ENCODE assay signal across 8 mouse cellular contexts in the genomic region with DNA sequence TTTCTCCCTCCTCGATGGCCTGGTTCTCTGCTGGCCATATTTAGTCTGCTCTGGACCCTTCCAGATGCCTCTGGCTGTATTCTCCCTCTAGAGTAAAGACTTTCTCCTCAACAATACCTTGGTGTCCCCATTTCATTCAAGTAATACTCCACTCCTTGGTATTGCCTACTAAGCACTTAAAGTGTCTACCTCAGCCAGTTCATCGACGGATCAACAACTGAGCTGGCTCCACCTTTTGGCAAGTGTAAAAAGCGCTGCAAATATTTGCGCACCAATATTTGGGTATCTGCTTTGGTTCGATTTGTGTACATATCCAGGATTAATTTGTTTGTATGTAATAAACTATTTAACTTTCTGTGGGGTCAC. TPM values are rescaled to one million over a fixed set of nuclear protein-coding genes. Genes with fewer than 3 reads are reported as not detected.
DNase-seq lines count a peak whose midpoint lies in the region; ATAC-seq and TF ChIP-seq lines count a peak whose summit lies in the region.

No protein-coding gene starts in this region.

- no peaks in the 10 kb centered on the region for H3K36me3 ChIP-seq in liver, embryonic 12.5 days
- H3K36me3 ChIP-seq in stomach, postnatal 0 days (ENCODE audit: control insufficient read depth, insufficient read depth, low read length), result no peaks in the 10 kb centered on the region

- peaks cover 45% of the 10 kb centered on the region for H3K4me1 ChIP-seq in liver, embryonic 12.5 days
- 0 out of 2 replicates have a peak, but pooled peaks cover 3% of the 10 kb centered on the region for H3K4me1 ChIP-seq in stomach, postnatal 0 days (replicated peaks; ENCODE audit: control insufficient read depth, insufficient read depth)

- DNase-seq in frontal cortex, postnatal 10 days (ENCODE audit: low spot score in 2 of 2), result no peak
- peak; percentile 22 for DNase-seq in urinary bladder, postnatal 14 days (ENCODE audit: low spot score)
- DNase-seq in urinary bladder, postnatal 10 days (ENCODE audit: low spot score), result no peak
- no peak for DNase-seq in stomach, postnatal 0 days (ENCODE audit: low spot score)
- DNase-seq in urinary bladder, postnatal 25 days (ENCODE audit: low spot score), result no peak
- no peak for DNase-seq in right cerebral cortex, postnatal 25 days

- H3K4me2 ChIP-seq in liver, embryonic 12.5 days, result peak overlapping the region; percentile 86
- peak overlapping the region; percentile 76 for H3K4me2 ChIP-seq in stomach, postnatal 0 days (replicated peaks; ENCODE audit: low read depth)

- no peaks in the 10 kb centered on the region for H3K9me3 ChIP-seq in liver, embryonic 12.5 days (replicated peaks)
- no peaks in the 10 kb centered on the region for H3K9me3 ChIP-seq in stomach, postnatal 0 days (ENCODE audit: control insufficient read depth, low read length)

- ATAC-seq in frontal cortex, adult (ENCODE audit: low TSS enrichment), result 0 out of 2 replicates have a peak, but pooled peaks have one; percentile 2
- peak; percentile 18; the same call in 1 of the 2 replicates for ATAC-seq in liver, embryonic 12.5 days
- ATAC-seq in stomach, postnatal 0 days (ENCODE audit: low FRiP score, low TSS enrichment), result peak; percentile 27; the same call in 1 of the 2 replicates

- peak; percentile 55 for TF ChIP-seq CTCF in stomach, postnatal 0 days (IDR thresholded peaks at IDR 0.05; ENCODE audit: low read depth)

- 16% methylated on average over 6 of the region's 6 CpGs for whole genome bisulfite sequencing in liver, embryonic 12.5 days (ENCODE audit: insufficient replicate concordance)
- 9% methylated on average over 6 of the region's 6 CpGs for WGBS in stomach, postnatal 0 days

- H3K4me3 ChIP-seq in liver, embryonic 12.5 days, result peak overlapping the region; percentile 68
- H3K4me3 ChIP-seq in stomach, postnatal 0 days (ENCODE audit: low read depth, low read length), result peak overlapping the region; percentile 56

- peak overlapping the region; percentile 75 for H3K9ac ChIP-seq in liver, embryonic 12.5 days
- H3K9ac ChIP-seq in stomach, postnatal 0 days (ENCODE audit: low read length), result no peak overlapping the region

- TF ChIP-seq EP300 in stomach, postnatal 0 days (optimal IDR thresholded peaks at IDR 0.05), result no peak

- no peaks in the 10 kb centered on the region for H3K27me3 ChIP-seq in liver, embryonic 12.5 days (replicated peaks)
- no peaks in the 10 kb centered on the region for H3K27me3 ChIP-seq in stomach, postnatal 0 days (ENCODE audit: control insufficient read depth, insufficient read depth, low read length)

- peak overlapping the region; percentile 93 for H3K27ac ChIP-seq in liver, embryonic 12.5 days
- H3K27ac ChIP-seq in stomach, postnatal 0 days (replicated peaks), result peak overlapping the region; percentile 97

RNA-seq across cellular contexts. Expression of a gene that starts 27.0 kb away (rescaled TPM):
- 136 and 148 TPM in 2 replicates for polyA plus RNA-seq in liver, embryonic 12.5 days (2016; fragmentation: Nextera tagmentation; extraction: Ambion mirVana)
- polyA plus RNA-seq in stomach, postnatal 0 days (2015; fragmentation: Nextera tagmentation; extraction: Ambion mirVana), result 29.5 and 34.0 TPM in 2 replicates
